Mouse (Mus musculus): ENCODE measurements around the gene C530008M17Rik.
A peak's percentile ranks its signal among the peaks of the same experiment; 100 is the strongest.
"Not testable (repeated sequence)": the region's sequence is repeated elsewhere in the genome, so short reads cannot be mapped to it uniquely, and the experiment has no call there.

C530008M17Rik gene

GRCm38 (mm10) chr5:76884107-76884506 lies 227.8 kb downstream of the C530008M17Rik start:
- no peak for DNase-seq (ENCODE audit: extremely low read depth, insufficient read length, low spot score)

GRCm38 (mm10) chr5:76887011-76887410 lies 230.7 kb downstream of the C530008M17Rik start:
- no peak for DNase-seq (ENCODE audit: extremely low read depth, insufficient read length, low spot score)

- no peak for DNase-seq (ENCODE audit: extremely low read depth, insufficient read length, low spot score)
These were observed 236.3 kb downstream of the C530008M17Rik start for GRCm38 (mm10) chr5:76892608-76893007.

- no peak for DNase-seq (ENCODE audit: extremely low read depth, insufficient read length, low spot score)
These were observed 236.8 kb downstream of the C530008M17Rik start for GRCm38 (mm10) chr5:76893084-76893483.

- no peak for DNase-seq (ENCODE audit: extremely low read depth, insufficient read length, low spot score)
These were observed 245.8 kb downstream of the C530008M17Rik start for GRCm38 (mm10) chr5:76902131-76902530.

- DNase-seq (ENCODE audit: extremely low read depth, insufficient read length, low spot score): no peak
These were observed 248.5 kb downstream of the C530008M17Rik start for GRCm38 (mm10) chr5:76904713-76905404.

- peak; percentile 98 for DNase-seq (ENCODE audit: extremely low read depth, insufficient read length, low spot score)
These were observed 249.3 kb downstream of the C530008M17Rik start, which contains the start of gene Aasdh for GRCm38 (mm10) chr5:76905405-76906154. Gene Aasdh, minus strand, starts transcription at chr5:76905514.

- no peak for DNase-seq (ENCODE audit: extremely low read depth, insufficient read length, low spot score)
These were observed 249.8 kb downstream of the C530008M17Rik start for GRCm38 (mm10) chr5:76906155-76906499.

- no peak for DNase-seq (ENCODE audit: extremely low read depth, insufficient read length, low spot score)
These were observed 254.5 kb downstream of the C530008M17Rik start for GRCm38 (mm10) chr5:76910807-76911206.

- DNase-seq (ENCODE audit: extremely low read depth, insufficient read length, low spot score): not testable (repeated sequence)
These were observed 256.2 kb downstream of the C530008M17Rik start for GRCm38 (mm10) chr5:76912522-76912921.

- DNase-seq (ENCODE audit: extremely low read depth, insufficient read length, low spot score): peak; percentile 27
These were observed 266.5 kb downstream of the C530008M17Rik start for GRCm38 (mm10) chr5:76922833-76923232.
